Comparison of ENCODE assay signal across 21 mouse cellular contexts in genomic region chr1:190661249-190661648, GRCm38 (mm10).
A peak's percentile ranks its signal among the peaks of the same experiment; 100 is the strongest.
DNase-seq lines count a peak whose midpoint lies in the region; ATAC-seq and TF ChIP-seq lines count a peak whose summit lies in the region.
"Had no signal": no experiment of that assay in that cellular context is flagged by ENCODE, and none has a peak within 500 bp of the region (broad histone marks: within the 10 kb centered on the region; RNA-seq: fewer than 3 reads in every experiment).

No protein-coding gene starts in this region.

- no peak overlapping the region for H3K4me3 ChIP-seq in forebrain, embryonic 12.5 days (replicated peaks)
- H3K4me3 ChIP-seq in forebrain, postnatal 0 days (ENCODE audit: low read depth, low read length), result no peak overlapping the region
- no peak overlapping the region for H3K4me3 ChIP-seq in hindbrain, embryonic 11.5 days (ENCODE audit: low read depth, low read length)
- no peak overlapping the region for H3K4me3 ChIP-seq in hindbrain, embryonic 14.5 days (replicated peaks; ENCODE audit: low read length)
- no peak overlapping the region for H3K4me3 ChIP-seq in midbrain, embryonic 11.5 days (ENCODE audit: low read depth, low read length)
- no peak overlapping the region for H3K4me3 ChIP-seq in midbrain, embryonic 14.5 days (replicated peaks; ENCODE audit: low read depth, low read length)
- no peak overlapping the region for H3K4me3 ChIP-seq in lung, adult 2 months (replicated peaks; ENCODE audit: extremely low read depth, low read depth, low read length)
- H3K4me3 ChIP-seq: embryonic facial prominence, embryonic 15.5 days; gastrocnemius, adult 2 months; heart, adult 2 months; hindbrain, embryonic 15.5 days; limb, embryonic 15.5 days; midbrain, embryonic 15.5 days; stomach, embryonic 15.5 days had no signal

- H3K9me3 ChIP-seq in forebrain, embryonic 12.5 days, result no peaks in the 10 kb centered on the region
- no peaks in the 10 kb centered on the region for H3K9me3 ChIP-seq in forebrain, postnatal 0 days (ENCODE audit: low read length)
- H3K9me3 ChIP-seq in hindbrain, embryonic 11.5 days (ENCODE audit: control insufficient read depth, low read length), result no peaks in the 10 kb centered on the region
- no peaks in the 10 kb centered on the region for H3K9me3 ChIP-seq in hindbrain, embryonic 14.5 days (ENCODE audit: control insufficient read depth, low read length)
- H3K9me3 ChIP-seq in midbrain, embryonic 11.5 days (ENCODE audit: control insufficient read depth, low read length), result no peaks in the 10 kb centered on the region
- H3K9me3 ChIP-seq in midbrain, embryonic 14.5 days (ENCODE audit: control insufficient read depth, low read length), result no peaks in the 10 kb centered on the region
- H3K9me3 ChIP-seq: embryonic facial prominence, embryonic 15.5 days; hindbrain, embryonic 15.5 days; limb, embryonic 15.5 days; midbrain, embryonic 15.5 days; stomach, embryonic 15.5 days had no signal

- peaks cover 28% of the 10 kb centered on the region for H3K4me1 ChIP-seq in forebrain, embryonic 12.5 days
- H3K4me1 ChIP-seq in forebrain, postnatal 0 days (ENCODE audit: insufficient read depth), result no peaks in the 10 kb centered on the region; the same call in 1 of the 2 replicates
- H3K4me1 ChIP-seq in hindbrain, embryonic 11.5 days (replicated peaks; ENCODE audit: control insufficient read depth, insufficient read depth, low read length), result peaks cover 7% of the 10 kb centered on the region
- 0 out of 2 replicates have a peak, but pooled peaks cover 3% of the 10 kb centered on the region for H3K4me1 ChIP-seq in hindbrain, embryonic 14.5 days (replicated peaks; ENCODE audit: control insufficient read depth, insufficient read depth, low read length)
- H3K4me1 ChIP-seq in midbrain, embryonic 11.5 days (ENCODE audit: control insufficient read depth, insufficient read depth, low read length), result peaks cover 12% of the 10 kb centered on the region
- peaks cover 4% of the 10 kb centered on the region; the same call in 1 of the 2 replicates for H3K4me1 ChIP-seq in midbrain, embryonic 14.5 days (ENCODE audit: control insufficient read depth, insufficient read depth, low read length)
- no peaks in the 10 kb centered on the region for H3K4me1 ChIP-seq in lung, adult 2 months (ENCODE audit: control insufficient read depth, insufficient read depth, low read length)
- H3K4me1 ChIP-seq: midbrain, embryonic 15.5 days; stomach, embryonic 15.5 days had no signal

- WGBS in forebrain, embryonic 12.5 days, result 38% methylated on average over 15 of the region's 15 CpGs
- 26% methylated on average over 15 of the region's 15 CpGs for WGBS in forebrain, postnatal 0 days
- 52% methylated on average over 15 of the region's 15 CpGs for WGBS in hindbrain, embryonic 11.5 days
- WGBS in hindbrain, embryonic 14.5 days, result 41% methylated on average over 15 of the region's 15 CpGs
- 63% methylated on average over 15 of the region's 15 CpGs for WGBS in midbrain, embryonic 11.5 days
- WGBS in midbrain, embryonic 14.5 days, result 60% methylated on average over 15 of the region's 15 CpGs
- 74% methylated on average over 15 of the region's 15 CpGs for WGBS in lung, adult 2 months

- TF ChIP-seq CTCF in forebrain, postnatal 0 days (IDR thresholded peaks at IDR 0.05; ENCODE audit: low read depth), result no peak
- no peak for TF ChIP-seq CTCF in brain, embryonic 14.5 days (IDR thresholded peaks at IDR 0.05; ENCODE audit: borderline replicate concordance, extremely low read depth, insufficient read depth, insufficient read length)
- no peak for TF ChIP-seq CTCF in lung, adult 2 months (IDR thresholded peaks at IDR 0.05; ENCODE audit: insufficient read depth, low read length)

- H3K9ac ChIP-seq in forebrain, embryonic 12.5 days, result no peak overlapping the region
- no peak overlapping the region for H3K9ac ChIP-seq in forebrain, postnatal 0 days
- H3K9ac ChIP-seq in hindbrain, embryonic 11.5 days (ENCODE audit: low read depth, low read length), result no peak overlapping the region
- no peak overlapping the region for H3K9ac ChIP-seq in hindbrain, embryonic 14.5 days
- H3K9ac ChIP-seq in midbrain, embryonic 11.5 days (ENCODE audit: low read length), result peak overlapping the region; percentile 27; the same call in 1 of the 2 replicates
- no peak overlapping the region for H3K9ac ChIP-seq in midbrain, embryonic 14.5 days (replicated peaks; ENCODE audit: low read length)
- H3K9ac ChIP-seq: embryonic facial prominence, embryonic 15.5 days; hindbrain, embryonic 15.5 days; limb, embryonic 15.5 days; midbrain, embryonic 15.5 days; stomach, embryonic 15.5 days had no signal

- no peak for DNase-seq in forebrain, postnatal 0 days
- DNase-seq in hindbrain, embryonic 11.5 days (ENCODE audit: low spot score), result no peak
- no peak for DNase-seq in hindbrain, embryonic 14.5 days (ENCODE audit: low spot score)
- DNase-seq in midbrain, embryonic 11.5 days (ENCODE audit: low spot score, missing footprints), result no peak
- no peak for DNase-seq in midbrain, embryonic 14.5 days
- DNase-seq in brain, embryonic 14.5 days (ENCODE audit: low read depth), result peak; percentile 65
- no peak for DNase-seq in lung, adult 2 months
- DNase-seq: gastrocnemius, adult 2 months; heart, adult 2 months; lung, adult 18-20 months; thymus, adult 2 months had no signal

- no peaks in the 10 kb centered on the region for H3K36me3 ChIP-seq in forebrain, embryonic 12.5 days (replicated peaks)
- no peaks in the 10 kb centered on the region for H3K36me3 ChIP-seq in forebrain, postnatal 0 days (ENCODE audit: insufficient read depth)
- H3K36me3 ChIP-seq in hindbrain, embryonic 11.5 days (ENCODE audit: control insufficient read depth, insufficient read depth, low read length), result no peaks in the 10 kb centered on the region
- no peaks in the 10 kb centered on the region for H3K36me3 ChIP-seq in hindbrain, embryonic 14.5 days (replicated peaks; ENCODE audit: control insufficient read depth, insufficient read depth)
- H3K36me3 ChIP-seq in midbrain, embryonic 11.5 days (ENCODE audit: control insufficient read depth, insufficient read depth, low read length), result no peaks in the 10 kb centered on the region
- no peaks in the 10 kb centered on the region for H3K36me3 ChIP-seq in midbrain, embryonic 14.5 days (ENCODE audit: control insufficient read depth, insufficient read depth, low read length)
- H3K36me3 ChIP-seq: embryonic facial prominence, embryonic 15.5 days; hindbrain, embryonic 15.5 days; limb, embryonic 15.5 days; midbrain, embryonic 15.5 days; stomach, embryonic 15.5 days had no signal

- ATAC-seq in forebrain, embryonic 12.5 days (ENCODE audit: low FRiP score), result no peak; the same call in 1 of the 2 replicates
- no peak for ATAC-seq in forebrain, postnatal 0 days
- ATAC-seq in hindbrain, embryonic 11.5 days (ENCODE audit: low FRiP score), result peak; percentile 16; the same call in 1 of the 2 replicates
- ATAC-seq in hindbrain, embryonic 14.5 days (ENCODE audit: low FRiP score), result no peak
- no peak; the same call in 1 of the 2 replicates for ATAC-seq in midbrain, embryonic 11.5 days (ENCODE audit: low FRiP score)
- ATAC-seq in midbrain, embryonic 14.5 days (ENCODE audit: low FRiP score, low TSS enrichment), result no peak
- ATAC-seq: intestine, postnatal 0 days had no signal

- H3K4me2 ChIP-seq in forebrain, embryonic 12.5 days, result no peak overlapping the region
- H3K4me2 ChIP-seq in forebrain, postnatal 0 days (ENCODE audit: low read depth), result no peak overlapping the region
- H3K4me2 ChIP-seq in hindbrain, embryonic 11.5 days (replicated peaks; ENCODE audit: low read depth, low read length), result no peak overlapping the region
- H3K4me2 ChIP-seq in hindbrain, embryonic 14.5 days (replicated peaks), result no peak overlapping the region
- H3K4me2 ChIP-seq in midbrain, embryonic 11.5 days, result no peak overlapping the region
- H3K4me2 ChIP-seq in midbrain, embryonic 14.5 days (ENCODE audit: low read length), result no peak overlapping the region
- H3K4me2 ChIP-seq: embryonic facial prominence, embryonic 15.5 days; hindbrain, embryonic 15.5 days; limb, embryonic 15.5 days; midbrain, embryonic 15.5 days; stomach, embryonic 15.5 days had no signal

- peak overlapping the region; percentile 38; the same call in 1 of the 2 replicates for H3K27ac ChIP-seq in forebrain, embryonic 12.5 days
- H3K27ac ChIP-seq in forebrain, postnatal 0 days (ENCODE audit: low read depth, low read length), result no peak overlapping the region
- no peak overlapping the region for H3K27ac ChIP-seq in hindbrain, embryonic 11.5 days (ENCODE audit: low read depth, low read length)
- no peak overlapping the region for H3K27ac ChIP-seq in hindbrain, embryonic 14.5 days
- no peak overlapping the region for H3K27ac ChIP-seq in midbrain, embryonic 11.5 days (ENCODE audit: low read depth, low read length)
- no peak overlapping the region for H3K27ac ChIP-seq in midbrain, embryonic 14.5 days (replicated peaks; ENCODE audit: low read depth, low read length)
- H3K27ac ChIP-seq: embryonic facial prominence, embryonic 15.5 days; gastrocnemius, adult 2 months; heart, adult 2 months; hindbrain, embryonic 15.5 days; kidney, postnatal 0 days; limb, embryonic 15.5 days; macrophage; midbrain, embryonic 15.5 days; stomach, embryonic 15.5 days had no signal

- peaks cover 12% of the 10 kb centered on the region; the same call in 1 of the 2 replicates for H3K27me3 ChIP-seq in forebrain, embryonic 12.5 days
- H3K27me3 ChIP-seq in forebrain, postnatal 0 days (ENCODE audit: insufficient read depth, low read length), result peaks cover 4% of the 10 kb centered on the region; the same call in 1 of the 2 replicates
- no peaks in the 10 kb centered on the region for H3K27me3 ChIP-seq in hindbrain, embryonic 11.5 days (ENCODE audit: control insufficient read depth, insufficient read depth, low read length)
- no peaks in the 10 kb centered on the region for H3K27me3 ChIP-seq in hindbrain, embryonic 14.5 days (ENCODE audit: control insufficient read depth, insufficient read depth, low read length)
- H3K27me3 ChIP-seq in midbrain, embryonic 11.5 days (ENCODE audit: control insufficient read depth, insufficient read depth, low read length), result no peaks in the 10 kb centered on the region
- H3K27me3 ChIP-seq in midbrain, embryonic 14.5 days (ENCODE audit: control insufficient read depth, insufficient read depth, low read length), result no peaks in the 10 kb centered on the region
- H3K27me3 ChIP-seq: CH12.LX; embryonic facial prominence, embryonic 15.5 days; hindbrain, embryonic 15.5 days; limb, embryonic 15.5 days; midbrain, embryonic 15.5 days; stomach, embryonic 15.5 days had no signal

- no peak for TF ChIP-seq POLR2A in brain, embryonic 14.5 days (IDR thresholded peaks at IDR 0.05; ENCODE audit: borderline replicate concordance, extremely low read depth, insufficient read depth, insufficient read length, poor library complexity, severe bottlenecking)
- no peak for TF ChIP-seq POLR2A in lung, adult 2 months (IDR thresholded peaks at IDR 0.05; ENCODE audit: borderline replicate concordance, extremely low read depth, low read depth, low read length)
